Mouse (Mus musculus): ENCODE results near the gene Cpne4.
A peak's percentile ranks its signal among the peaks of the same experiment; 100 is the strongest.

Gene Cpne4

DNA sequence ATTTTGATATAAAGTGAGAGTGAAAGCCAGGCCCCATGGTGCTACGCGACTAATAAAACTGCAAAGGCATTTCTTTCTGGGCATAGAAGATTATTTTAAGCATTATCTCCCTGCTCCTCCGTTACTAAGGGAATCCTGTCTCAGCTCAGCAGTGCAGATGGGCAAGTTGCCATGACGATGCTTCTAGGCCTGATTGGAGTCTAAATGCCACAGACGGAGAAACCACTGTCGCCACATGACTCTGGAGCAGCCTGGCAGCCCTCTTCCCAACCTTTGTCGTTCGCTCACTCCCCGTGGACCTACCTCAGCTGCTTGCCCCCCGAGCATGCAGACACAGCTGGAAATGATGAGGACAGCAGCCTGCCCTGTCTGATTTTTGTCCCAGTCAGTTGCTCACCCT, 501.3 kb downstream of the Cpne4 start:
- DNase-seq (ENCODE audit: low spot score) = no peak

GRCm38 (mm10) chr9:105049636-105050035, 502.6 kb downstream of the Cpne4 start:
- DNase-seq (ENCODE audit: low spot score) = no peak

DNA sequence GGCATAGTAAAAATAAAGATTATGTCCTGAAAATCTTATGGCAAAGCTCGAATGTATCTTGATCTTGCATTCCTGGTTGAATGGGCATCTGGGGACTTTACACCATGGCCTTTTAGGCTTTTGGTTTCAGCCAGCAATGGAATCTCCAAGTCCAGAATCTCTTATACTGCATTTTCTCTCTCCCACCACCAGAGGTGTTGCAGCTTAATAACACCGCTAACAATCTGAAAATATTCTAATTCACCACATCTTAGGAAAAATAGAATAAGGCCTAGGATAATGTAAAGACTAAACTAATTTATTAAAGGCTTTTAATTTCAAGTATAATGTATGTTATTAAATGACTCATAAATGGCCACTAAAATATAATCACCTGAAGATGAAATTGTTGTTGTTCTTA, 503.2 kb downstream of the Cpne4 start:
- no peak for DNase-seq (ENCODE audit: low spot score)

DNA sequence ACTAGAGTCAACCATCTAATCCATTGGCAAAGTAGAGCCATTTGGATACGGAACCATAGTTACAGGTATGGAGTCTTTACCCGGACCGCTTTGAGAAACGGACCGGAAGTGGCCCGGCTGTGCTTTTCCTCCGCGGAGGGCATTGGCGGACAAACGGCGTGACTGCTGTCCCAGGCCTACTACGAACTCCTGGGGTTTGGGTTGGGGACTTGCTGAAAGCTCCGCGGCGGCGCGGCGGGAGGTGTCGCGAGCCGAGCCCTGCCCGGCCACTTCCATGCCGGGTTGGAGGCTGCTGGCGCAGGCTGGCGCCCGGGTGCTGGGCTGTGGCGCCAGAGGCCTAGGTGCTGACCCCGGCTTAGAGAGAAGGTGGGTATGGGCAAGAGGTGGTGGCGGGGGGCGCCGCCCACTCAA, 506.1 kb downstream of the Cpne4 start, which contains the start of gene Mrpl3:
Gene Mrpl3, plus strand, starts transcription at position 93 of the 411 bp plus-strand sequence.
- DNase-seq (ENCODE audit: low spot score) = peak; percentile 85

GRCm38 (mm10) chr9:105053812-105054211, 506.7 kb downstream of the Cpne4 start:
- no peak for DNase-seq (ENCODE audit: low spot score)

- DNase-seq (ENCODE audit: low spot score) = no peak
Measured at GRCm38 (mm10) chr9:105069106-105069505, 522.0 kb downstream of the Cpne4 start.

GRCm38 (mm10) chr9:105072991-105073748, 526.1 kb downstream of the Cpne4 start:
- no peak for DNase-seq (ENCODE audit: low spot score)

- DNase-seq (ENCODE audit: low spot score) = no peak
Measured at GRCm38 (mm10) chr9:105074851-105075250, 527.8 kb downstream of the Cpne4 start.

GRCm38 (mm10) chr9:105076756-105077424, 529.8 kb downstream of the Cpne4 start:
- DNase-seq (ENCODE audit: low spot score) = peak; percentile 15

GRCm38 (mm10) chr9:105078460-105078859, 531.4 kb downstream of the Cpne4 start:
- DNase-seq (ENCODE audit: low spot score) = no peak

GRCm38 (mm10) chr9:105080246-105080645, 533.2 kb downstream of the Cpne4 start:
- DNase-seq (ENCODE audit: low spot score) = no peak
